Mouse (Mus musculus): ENCODE measurements around the gene Srl.
"Not testable (repeated sequence)": the region's sequence is repeated elsewhere in the genome, so short reads cannot be mapped to it uniquely, and the experiment has no call there.

The Srl gene

GRCm38 (mm10) chr16:4474040-4474881, 67.4 kb downstream of the Srl start:
- DNase-seq (ENCODE audit: low read depth, low spot score): not testable (repeated sequence)

- DNase-seq (ENCODE audit: low read depth, low spot score): no peak
Measured at GRCm38 (mm10) chr16:4473231-4473630, 68.4 kb downstream of the Srl start.

GRCm38 (mm10) chr16:4472687-4473086, 68.9 kb downstream of the Srl start:
- DNase-seq (ENCODE audit: low read depth, low spot score): no peak

- DNase-seq (ENCODE audit: low read depth, low spot score): peak; percentile 51
Measured at GRCm38 (mm10) chr16:4469599-4470352, 71.8 kb downstream of the Srl start.

- DNase-seq (ENCODE audit: low read depth, low spot score): no peak
Measured at GRCm38 (mm10) chr16:4464529-4465089, 77.0 kb downstream of the Srl start.

GRCm38 (mm10) chr16:4457927-4458326, 83.7 kb downstream of the Srl start:
- no peak for DNase-seq (ENCODE audit: low read depth, low spot score)

GRCm38 (mm10) chr16:4456391-4456790, 85.2 kb downstream of the Srl start:
- no peak for DNase-seq (ENCODE audit: low read depth, low spot score)

DNA sequence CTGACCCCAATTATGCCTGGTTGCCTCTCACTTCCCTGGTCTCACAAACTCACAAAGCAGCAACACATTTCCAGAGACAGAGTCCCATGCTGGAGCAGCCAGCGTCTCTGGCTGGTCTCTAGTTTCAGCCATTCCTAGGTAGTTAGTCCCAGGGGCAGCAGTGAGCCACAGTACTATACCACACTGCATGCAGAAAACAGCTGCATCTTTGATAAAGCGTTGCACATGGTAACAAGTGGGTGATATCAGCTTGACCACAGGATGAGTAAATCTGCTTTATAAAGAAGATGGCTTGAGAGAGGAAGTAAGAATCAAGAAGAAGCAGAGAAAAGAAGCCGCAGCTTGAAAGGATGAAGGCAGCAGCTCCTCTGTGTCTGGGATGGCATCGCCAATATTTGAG, 85.9 kb downstream of the Srl start:
- DNase-seq (ENCODE audit: low read depth, low spot score): no peak

GRCm38 (mm10) chr16:4454563-4454962, 87.1 kb downstream of the Srl start:
- DNase-seq (ENCODE audit: low read depth, low spot score): no peak

GRCm38 (mm10) chr16:4449418-4449817, 92.2 kb downstream of the Srl start:
- no peak for DNase-seq (ENCODE audit: low read depth, low spot score)

DNA sequence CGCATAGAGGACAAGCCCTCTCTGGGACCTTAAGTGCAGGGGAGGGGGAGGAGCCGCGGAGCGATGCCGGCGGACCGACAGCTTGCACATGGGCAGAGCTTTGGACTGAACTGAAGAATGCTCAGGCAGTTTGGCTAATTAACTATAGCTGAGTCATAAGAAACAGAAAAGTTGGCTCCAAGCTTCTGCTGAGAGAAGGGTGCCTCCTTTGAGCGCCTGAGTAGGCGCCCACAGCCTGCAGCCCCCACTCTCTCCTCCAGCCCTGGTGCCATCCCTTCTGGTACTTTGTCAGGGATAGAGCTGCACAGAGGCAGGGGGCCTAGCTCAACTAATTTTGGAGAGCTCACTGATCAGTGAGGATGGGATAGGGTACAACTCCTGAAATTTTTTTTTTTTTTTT, 93.4 kb downstream of the Srl start:
- DNase-seq (ENCODE audit: low read depth, low spot score): no peak

DNA sequence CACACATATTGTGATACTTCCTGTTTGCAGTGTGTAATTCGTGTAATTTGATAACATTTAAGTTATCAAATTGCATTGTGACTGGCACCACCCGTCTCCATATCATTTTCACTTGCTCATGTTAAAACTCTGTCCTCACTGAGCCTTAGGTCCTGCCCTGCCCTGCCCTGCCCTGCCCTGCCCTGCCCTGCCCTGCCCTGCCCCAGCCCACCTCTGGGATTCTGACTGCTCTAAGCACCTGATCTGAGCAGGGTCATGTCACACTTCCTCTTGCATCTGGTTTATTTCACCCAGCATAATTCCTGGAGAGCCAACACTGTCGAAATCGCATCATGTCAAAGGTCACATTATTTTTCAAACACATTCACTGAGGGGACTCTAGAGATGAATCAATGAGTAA, 95.2 kb downstream of the Srl start:
- no peak for DNase-seq (ENCODE audit: low read depth, low spot score)

GRCm38 (mm10) chr16:4444378-4444777, 97.2 kb downstream of the Srl start:
- no peak for DNase-seq (ENCODE audit: low read depth, low spot score)

- DNase-seq (ENCODE audit: low read depth, low spot score): no peak
Measured at GRCm38 (mm10) chr16:4439302-4440066, 102.1 kb downstream of the Srl start.

DNA sequence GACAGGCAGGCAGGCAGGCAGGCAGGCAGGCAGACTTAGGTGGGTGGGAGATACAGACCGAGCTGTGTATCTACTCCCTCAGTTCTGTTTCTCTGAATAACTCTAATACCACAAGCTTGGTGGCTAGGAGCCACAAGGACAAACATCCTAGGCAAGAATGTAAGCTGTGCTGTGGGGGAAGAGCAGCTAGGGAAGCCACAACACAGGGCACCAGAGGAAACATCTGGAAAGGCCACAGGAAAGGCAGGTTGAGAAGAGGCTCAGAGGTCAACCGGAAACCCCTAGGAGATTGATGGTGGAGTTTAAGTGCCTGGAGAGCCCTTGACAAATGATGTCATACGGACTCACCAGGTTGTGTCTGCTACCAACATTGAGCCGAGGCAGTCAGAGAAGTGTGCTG, 104.9 kb downstream of the Srl start:
- no peak for DNase-seq (ENCODE audit: low read depth, low spot score)

- no peak for DNase-seq (ENCODE audit: low read depth, low spot score)
Measured at GRCm38 (mm10) chr16:4435371-4435770, 106.2 kb downstream of the Srl start.

GRCm38 (mm10) chr16:4431841-4432240, 109.8 kb downstream of the Srl start:
- no peak for DNase-seq (ENCODE audit: low read depth, low spot score)

DNA sequence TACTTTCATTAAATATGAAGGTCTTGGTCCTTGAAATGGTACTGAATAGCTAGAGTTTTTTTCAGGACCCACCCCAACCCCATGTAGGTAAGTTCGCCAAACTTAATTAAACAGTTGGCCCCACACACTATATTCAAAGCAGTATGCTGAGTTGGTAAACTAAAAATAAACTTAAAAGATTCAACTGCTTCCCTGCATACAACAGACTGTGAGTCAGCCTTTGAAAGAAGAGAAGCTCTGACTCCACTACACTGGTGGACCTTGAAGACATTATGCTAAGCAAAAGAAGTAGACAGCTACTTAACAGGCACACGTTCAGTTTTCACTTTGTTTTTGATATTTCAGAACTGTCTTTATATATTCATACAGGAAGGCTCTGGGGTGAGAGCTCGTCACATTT, 110.6 kb downstream of the Srl start:
- no peak for DNase-seq (ENCODE audit: low read depth, low spot score)

- DNase-seq (ENCODE audit: low read depth, low spot score): no peak
Measured at GRCm38 (mm10) chr16:4430232-4430631, 111.4 kb downstream of the Srl start.

All from CD4-positive helper T cell, adult 2 months (primary cell).